Mouse (Mus musculus): ENCODE data around the gene Gm45716.
"Not testable (repeated sequence)": the region's sequence is repeated elsewhere in the genome, so short reads cannot be mapped to it uniquely, and the experiment has no call there.

Gm45716 gene

GRCm38 (mm10) chr11:90250730-90251129 lies 63.2 kb downstream of the Gm45716 start:
- DNase-seq: no peak

GRCm38 (mm10) chr11:90251923-90252322 lies 64.4 kb downstream of the Gm45716 start:
- no peak for DNase-seq

GRCm38 (mm10) chr11:90252366-90252765 lies 64.9 kb downstream of the Gm45716 start:
- DNase-seq: no peak

GRCm38 (mm10) chr11:90254536-90254935 lies 67.1 kb downstream of the Gm45716 start:
- DNase-seq: no peak

GRCm38 (mm10) chr11:90255687-90256086 lies 68.2 kb downstream of the Gm45716 start:
- DNase-seq: no peak

GRCm38 (mm10) chr11:90256833-90257525 lies 69.5 kb downstream of the Gm45716 start:
- no peak for DNase-seq

- no peak for DNase-seq
Observed at GRCm38 (mm10) chr11:90258321-90258927, 70.9 kb downstream of the Gm45716 start.

GRCm38 (mm10) chr11:90259071-90259470 lies 71.6 kb downstream of the Gm45716 start:
- no peak for DNase-seq

GRCm38 (mm10) chr11:90259826-90260225 lies 72.3 kb downstream of the Gm45716 start:
- DNase-seq: no peak

- no peak for DNase-seq
Observed at GRCm38 (mm10) chr11:90264180-90264579, 76.7 kb downstream of the Gm45716 start.

GRCm38 (mm10) chr11:90265581-90265980 lies 78.1 kb downstream of the Gm45716 start:
- no peak for DNase-seq

- peak; percentile 70 for DNase-seq
Observed at GRCm38 (mm10) chr11:90268934-90269333, 81.5 kb downstream of the Gm45716 start.

GRCm38 (mm10) chr11:90269398-90270123 lies 82.1 kb downstream of the Gm45716 start:
- peak; percentile 64 for DNase-seq

- DNase-seq: no peak
Observed at GRCm38 (mm10) chr11:90270132-90270877, 82.8 kb downstream of the Gm45716 start.

GRCm38 (mm10) chr11:90274187-90274586 lies 86.7 kb downstream of the Gm45716 start:
- no peak for DNase-seq

GRCm38 (mm10) chr11:90275663-90276062 lies 88.2 kb downstream of the Gm45716 start:
- peak; percentile 13 for DNase-seq

- DNase-seq: no peak
Observed at GRCm38 (mm10) chr11:90276150-90276549, 88.7 kb downstream of the Gm45716 start.

- no peak for DNase-seq
Observed at GRCm38 (mm10) chr11:90276561-90276960, 89.1 kb downstream of the Gm45716 start.

GRCm38 (mm10) chr11:90280069-90280468 lies 92.6 kb downstream of the Gm45716 start:
- DNase-seq: no peak

- not testable (repeated sequence) for DNase-seq
Observed at GRCm38 (mm10) chr11:90281943-90282342, 94.5 kb downstream of the Gm45716 start.

GRCm38 (mm10) chr11:90283159-90283558 lies 95.7 kb downstream of the Gm45716 start:
- DNase-seq: no peak

GRCm38 (mm10) chr11:90283601-90284000 lies 96.1 kb downstream of the Gm45716 start:
- no peak for DNase-seq

GRCm38 (mm10) chr11:90284079-90284478 lies 96.6 kb downstream of the Gm45716 start:
- no peak for DNase-seq
